Mouse (Mus musculus): ENCODE data around the gene Slc9a5.

Gene Slc9a5

GRCm38 (mm10) chr8:105348450-105349095, at the start of gene Slc9a5:
TSS of gene Slc9a5 (plus strand) at chr8:105348843.
- DNase-seq (ENCODE audit: low read depth, low spot score), result no peak

- no peak for DNase-seq (ENCODE audit: low read depth, low spot score)
These were observed 48.7 kb upstream of the Slc9a5 start for GRCm38 (mm10) chr8:105299962-105300361.

- DNase-seq (ENCODE audit: low read depth, low spot score), result no peak
These were observed 45.2 kb upstream of the Slc9a5 start for GRCm38 (mm10) chr8:105303396-105303795.

- DNase-seq (ENCODE audit: low read depth, low spot score), result no peak
These were observed 44.8 kb upstream of the Slc9a5 start for GRCm38 (mm10) chr8:105303874-105304273.

- no peak for DNase-seq (ENCODE audit: low read depth, low spot score)
These were observed 44.1 kb upstream of the Slc9a5 start for GRCm38 (mm10) chr8:105304325-105305210.

- no peak for DNase-seq (ENCODE audit: low read depth, low spot score)
These were observed 43.2 kb upstream of the Slc9a5 start, which contains the start of gene Elmo3 for GRCm38 (mm10) chr8:105305211-105306145. TSS of gene Elmo3 (plus strand) at chr8:105305601.

GRCm38 (mm10) chr8:105306146-105306691, 42.4 kb upstream of the Slc9a5 start:
- no peak for DNase-seq (ENCODE audit: low read depth, low spot score)

GRCm38 (mm10) chr8:105307670-105308069, 41.0 kb upstream of the Slc9a5 start:
- DNase-seq (ENCODE audit: low read depth, low spot score), result no peak

GRCm38 (mm10) chr8:105308428-105308827, 40.2 kb upstream of the Slc9a5 start:
- DNase-seq (ENCODE audit: low read depth, low spot score), result no peak

GRCm38 (mm10) chr8:105309142-105309847, 39.3 kb upstream of the Slc9a5 start:
- DNase-seq (ENCODE audit: low read depth, low spot score), result no peak

GRCm38 (mm10) chr8:105310118-105310517, 38.5 kb upstream of the Slc9a5 start:
- DNase-seq (ENCODE audit: low read depth, low spot score), result no peak

GRCm38 (mm10) chr8:105311718-105312117, 36.9 kb upstream of the Slc9a5 start:
- no peak for DNase-seq (ENCODE audit: low read depth, low spot score)

GRCm38 (mm10) chr8:105312891-105313481, 35.7 kb upstream of the Slc9a5 start:
- DNase-seq (ENCODE audit: low read depth, low spot score), result no peak

GRCm38 (mm10) chr8:105313622-105314402, 34.8 kb upstream of the Slc9a5 start:
- DNase-seq (ENCODE audit: low read depth, low spot score), result no peak

GRCm38 (mm10) chr8:105315073-105315769, 33.4 kb upstream of the Slc9a5 start:
- no peak for DNase-seq (ENCODE audit: low read depth, low spot score)

- DNase-seq (ENCODE audit: low read depth, low spot score), result no peak
These were observed 30.7 kb upstream of the Slc9a5 start for GRCm38 (mm10) chr8:105317941-105318340.

GRCm38 (mm10) chr8:105318662-105319190, 29.9 kb upstream of the Slc9a5 start:
- no peak for DNase-seq (ENCODE audit: low read depth, low spot score)

GRCm38 (mm10) chr8:105323183-105323582, 25.5 kb upstream of the Slc9a5 start:
- DNase-seq (ENCODE audit: low read depth, low spot score), result no peak

- DNase-seq (ENCODE audit: low read depth, low spot score), result no peak
These were observed 23.0 kb upstream of the Slc9a5 start for GRCm38 (mm10) chr8:105325641-105326093.

All from brain, embryonic 18.5 days (tissue).